Mouse (Mus musculus) hindbrain, postnatal 0 days (tissue): ENCODE results near the gene Tmem132c. TPM values are rescaled to one million over a fixed set of nuclear protein-coding genes. Genes with fewer than 3 reads are reported as not detected.

Experiments used
- ATAC-seq: fragments of 200-750 bp; cut with Nextera tagmentation; 2 replicates; pipeline ENCODE4 v1.8.0; 2017; ENCODE audit warnings: mild to moderate bottlenecking, moderate TSS enrichment, moderate library complexity
- DNase-seq: peaks from one replicate; pipeline ENCODE4 v3.0.0-alpha.2; 2015; ENCODE audit warnings: low spot score
- H3K27ac ChIP-seq: fragments of 300-500 bp; sonication (generic); 2 replicates; pipeline ENCODE4 v1.5.1; 2014; ENCODE audit warnings: mild to moderate bottlenecking
- H3K27me3 ChIP-seq: fragments of 300-500 bp; sonication (generic); 2 replicates; pipeline ENCODE4 v1.6.1; 2014; ENCODE audit warnings: low read length, mixed read lengths; ENCODE audit not compliant: insufficient read depth
- H3K36me3 ChIP-seq: fragments of 300-500 bp; sonication (generic); 2 replicates; pipeline ENCODE4 v1.6.1; 2014; ENCODE audit warnings: low read length, mixed read lengths; ENCODE audit not compliant: insufficient read depth
- H3K4me1 ChIP-seq: fragments of 300-500 bp; sonication (generic); 2 replicates; pipeline ENCODE4 v1.6.1; 2014; ENCODE audit warnings: antibody characterized with exemption, low read length, mixed read lengths; ENCODE audit not compliant: insufficient read depth
- H3K4me2 ChIP-seq: fragments of 300-500 bp; sonication (generic); 2 replicates; pipeline ENCODE4 v1.6.1; 2014; ENCODE audit warnings: low read depth, mild to moderate bottlenecking, low read length, moderate library complexity, mixed read lengths
- H3K4me3 ChIP-seq: fragments of 300-500 bp; sonication (generic); 2 replicates; pipeline ENCODE4 v1.5.1; 2014; ENCODE audit warnings: low read length
- H3K9ac ChIP-seq: fragments of 300-500 bp; sonication (generic); replicated peaks from 2 replicates; pipeline ENCODE4 v1.6.1; 2014; ENCODE audit warnings: mild to moderate bottlenecking, low read length, moderate library complexity, mixed read lengths
- H3K9me3 ChIP-seq: fragments of 300-500 bp; sonication (generic); 2 replicates; pipeline ENCODE4 v1.6.1; 2016; ENCODE audit warnings: low read length, mixed read lengths
- CTCF ChIP-seq: IDR thresholded peaks from 2 replicates; pipeline ENCODE4 v1.5.1; 2016; ENCODE audit warnings: antibody characterized with exemption, control low read depth, low read depth
- WGBS: fragments of 180-500 bp; shearing (Covaris S2); extraction: QIAGEN DNeasy Blood & Tissue Kit; methylation state at CpG from one replicate; pipeline ENCODE4 v1.1.7; 2014; 5-methylcytosine and 5-hydroxymethylcytosine counted together
- polyA plus RNA-seq: library from polyadenylated mRNA; unstranded; fragments of >200 nt; fragmentation: Nextera tagmentation; extraction: Ambion mirVana; gene quantifications from 2 replicates; pipeline ENCODE4 v1.2.1, GENCODE M21; 2015
- total RNA-seq: library from RNA; depleted of rRNA; stranded (reverse); fragments of >200 nt; gene quantifications from 2 replicates; pipeline ENCODE4 v1.2.3, GENCODE M21; 2014

Gene Tmem132c
- total and polyA plus RNA-seq, 2 experiments from 2014 or later, result 12.9 to 46.0 TPM

DNA sequence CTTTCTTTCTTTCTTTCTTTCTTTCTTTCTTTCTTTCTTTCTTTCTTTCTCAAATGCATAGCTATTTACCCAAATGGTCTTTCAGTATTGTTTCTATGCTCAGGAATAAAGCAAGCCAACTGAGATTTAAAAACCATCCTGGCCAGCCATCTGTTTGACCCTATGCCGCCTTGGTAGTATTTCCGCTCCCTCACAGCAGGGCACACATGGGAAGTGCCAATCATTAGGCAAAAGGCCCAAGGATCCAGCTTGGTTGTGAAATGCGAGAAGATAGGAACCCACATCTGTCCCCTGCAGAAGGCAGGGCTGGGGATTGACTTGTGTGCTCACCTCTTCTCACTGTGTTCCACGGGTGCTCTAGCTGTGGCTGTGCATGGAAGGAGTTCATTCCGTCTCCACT lies 64.1 kb downstream of the Tmem132c start:
- WGBS, result 27% methylated on average over 5 of the region's 5 CpGs
- no peak overlapping the region for H3K4me2 ChIP-seq
- no peaks in the 10 kb centered on the region for H3K27me3 ChIP-seq
- no peak for TF ChIP-seq CTCF
- H3K36me3 ChIP-seq, result no peaks in the 10 kb centered on the region
- DNase-seq, result peak; percentile 45
- H3K9ac ChIP-seq, result no peak overlapping the region
- no peaks in the 10 kb centered on the region for H3K9me3 ChIP-seq
- H3K27ac ChIP-seq, result no peak overlapping the region
- ATAC-seq, result no peak
- no peak overlapping the region for H3K4me3 ChIP-seq
- H3K4me1 ChIP-seq, result 0 out of 2 replicates have a peak, but pooled peaks cover 1% of the 10 kb centered on the region

DNA sequence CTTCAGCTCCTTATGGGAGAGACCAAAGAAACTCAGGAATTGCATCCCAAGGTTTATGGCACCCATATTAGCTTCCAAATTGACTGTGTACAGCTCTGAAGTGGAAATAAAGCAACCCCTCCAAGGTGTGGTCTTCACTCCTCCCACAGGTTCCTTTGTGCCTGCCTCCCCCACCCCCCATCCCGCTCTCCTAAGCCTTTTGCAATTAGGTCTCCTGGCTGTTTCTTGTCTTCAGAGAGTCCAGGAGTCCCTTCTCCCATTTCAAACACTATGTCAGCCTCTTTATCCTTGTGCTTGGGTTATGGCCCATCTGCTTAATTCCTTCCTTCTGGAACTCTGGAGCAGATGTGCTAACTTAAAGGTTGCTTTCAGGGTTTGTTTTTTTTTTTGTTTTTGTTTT lies 65.1 kb downstream of the Tmem132c start:
- WGBS, result 65% methylated on average over 1 of the region's 1 CpGs
- 0 out of 2 replicates have a peak, but pooled peaks cover 4% of the 10 kb centered on the region for H3K4me1 ChIP-seq
- no peak for DNase-seq
- H3K9me3 ChIP-seq, result no peaks in the 10 kb centered on the region
- H3K4me2 ChIP-seq, result no peak overlapping the region
- no peak for ATAC-seq
- no peak overlapping the region for H3K27ac ChIP-seq
- no peak overlapping the region for H3K4me3 ChIP-seq
- no peaks in the 10 kb centered on the region for H3K27me3 ChIP-seq
- no peak for TF ChIP-seq CTCF
- no peak overlapping the region for H3K9ac ChIP-seq
- no peaks in the 10 kb centered on the region for H3K36me3 ChIP-seq

DNA sequence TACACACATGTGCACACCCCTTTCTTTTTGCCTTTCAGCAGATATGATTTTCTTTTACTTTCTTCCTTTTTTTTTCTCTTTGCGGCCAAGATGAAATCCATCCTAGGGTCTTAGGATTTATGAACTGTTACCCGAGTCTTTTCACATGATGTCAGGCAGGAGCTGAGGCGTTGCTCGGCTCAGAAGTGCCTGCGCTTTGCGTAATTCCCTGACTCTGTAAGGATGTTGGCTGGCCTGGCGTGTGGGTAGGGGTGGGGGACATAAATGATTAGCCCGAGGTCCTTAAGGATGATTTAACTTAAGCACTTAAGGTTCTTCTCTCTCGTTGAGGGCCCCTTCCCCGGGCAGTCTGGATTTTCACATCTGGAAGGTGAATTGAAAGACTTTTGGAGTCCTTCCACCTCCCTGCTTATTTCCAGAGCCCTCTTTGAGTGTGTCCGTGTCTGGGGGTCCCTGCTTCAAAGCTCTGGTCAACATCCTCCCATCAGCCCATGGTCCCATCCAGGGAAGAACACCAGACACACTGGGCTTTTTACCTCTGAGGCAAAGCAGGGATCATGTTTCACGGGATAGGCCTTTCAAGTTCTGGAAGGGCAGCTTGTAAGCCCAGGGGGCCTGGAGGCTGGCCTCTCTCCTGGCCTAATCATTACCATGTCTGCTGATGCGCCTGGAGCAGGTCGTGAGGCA lies 68.9 kb downstream of the Tmem132c start:
- Histone ChIP-seq H3K27me3 (no peaks in the 10 kb centered on the region), H3K9ac (no peak overlapping the region), H3K4me1 (0 out of 2 replicates have a peak, but pooled peaks cover 4% of the 10 kb centered on the region), H3K27ac (no peak overlapping the region), H3K36me3 (no peaks in the 10 kb centered on the region), H3K4me2 (no peak overlapping the region), H3K4me3 (no peak overlapping the region), H3K9me3 (no peaks in the 10 kb centered on the region)
- no peak for DNase-seq
- no peak for TF ChIP-seq CTCF
- WGBS, result 60% methylated on average over 14 of the region's 14 CpGs
- no peak for ATAC-seq

DNA sequence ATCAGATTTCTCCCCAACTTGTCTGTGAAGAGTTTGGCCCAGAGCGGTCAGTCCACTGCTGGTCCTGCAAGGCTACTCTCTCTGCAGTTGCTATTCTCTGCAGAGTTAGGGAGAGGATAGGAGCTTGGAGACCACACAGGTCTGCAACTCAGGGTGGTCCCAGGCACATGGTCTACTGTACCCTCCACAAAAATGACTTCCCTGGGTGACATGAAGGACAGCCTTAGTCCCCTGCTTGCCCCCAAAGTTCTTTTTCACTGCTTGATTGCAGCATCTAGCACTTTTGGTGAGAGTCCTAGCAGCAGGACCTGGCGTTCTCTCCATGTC lies 69.4 kb downstream of the Tmem132c start:
- no peak overlapping the region for H3K4me2 ChIP-seq
- no peak overlapping the region for H3K4me3 ChIP-seq
- no peak for ATAC-seq
- no peaks in the 10 kb centered on the region for H3K36me3 ChIP-seq
- H3K27me3 ChIP-seq, result no peaks in the 10 kb centered on the region
- no peak overlapping the region for H3K27ac ChIP-seq
- 0 out of 2 replicates have a peak, but pooled peaks cover 4% of the 10 kb centered on the region for H3K4me1 ChIP-seq
- H3K9me3 ChIP-seq, result no peaks in the 10 kb centered on the region
- WGBS, result 83% methylated on average over 2 of the region's 2 CpGs
- no peak overlapping the region for H3K9ac ChIP-seq
- DNase-seq, result no peak
- no peak for TF ChIP-seq CTCF

DNA sequence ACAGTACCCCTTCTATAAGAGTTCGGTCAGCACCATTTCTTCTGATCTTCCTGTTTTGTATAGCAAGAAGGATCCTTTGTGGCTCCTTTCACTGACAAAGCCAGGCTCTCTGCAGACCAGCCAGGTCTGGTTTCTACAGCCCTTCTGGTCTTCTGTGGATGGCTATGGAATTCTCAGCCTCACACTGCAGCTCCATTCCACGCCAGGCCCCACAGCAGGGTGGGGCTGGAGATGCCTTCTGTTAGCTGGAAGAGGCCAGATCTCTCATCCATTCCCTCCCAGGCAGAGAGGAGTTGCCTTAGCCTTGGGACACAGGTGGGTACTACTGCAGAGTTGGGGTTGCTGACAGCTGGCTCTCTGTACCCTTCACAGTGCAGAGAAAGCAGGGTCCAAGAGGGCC lies 72.0 kb downstream of the Tmem132c start:
- H3K27ac ChIP-seq, result no peak overlapping the region
- H3K4me3 ChIP-seq, result no peak overlapping the region
- H3K9me3 ChIP-seq, result no peaks in the 10 kb centered on the region
- H3K27me3 ChIP-seq, result no peaks in the 10 kb centered on the region
- ATAC-seq, result no peak
- DNase-seq, result no peak
- no peak for TF ChIP-seq CTCF
- no peak overlapping the region for H3K9ac ChIP-seq
- H3K4me1 ChIP-seq, result 0 out of 2 replicates have a peak, but pooled peaks cover 4% of the 10 kb centered on the region
- no peak overlapping the region for H3K4me2 ChIP-seq
- no peaks in the 10 kb centered on the region for H3K36me3 ChIP-seq
- whole genome bisulfite sequencing, result 85% methylated on average over 2 of the region's 2 CpGs

DNA sequence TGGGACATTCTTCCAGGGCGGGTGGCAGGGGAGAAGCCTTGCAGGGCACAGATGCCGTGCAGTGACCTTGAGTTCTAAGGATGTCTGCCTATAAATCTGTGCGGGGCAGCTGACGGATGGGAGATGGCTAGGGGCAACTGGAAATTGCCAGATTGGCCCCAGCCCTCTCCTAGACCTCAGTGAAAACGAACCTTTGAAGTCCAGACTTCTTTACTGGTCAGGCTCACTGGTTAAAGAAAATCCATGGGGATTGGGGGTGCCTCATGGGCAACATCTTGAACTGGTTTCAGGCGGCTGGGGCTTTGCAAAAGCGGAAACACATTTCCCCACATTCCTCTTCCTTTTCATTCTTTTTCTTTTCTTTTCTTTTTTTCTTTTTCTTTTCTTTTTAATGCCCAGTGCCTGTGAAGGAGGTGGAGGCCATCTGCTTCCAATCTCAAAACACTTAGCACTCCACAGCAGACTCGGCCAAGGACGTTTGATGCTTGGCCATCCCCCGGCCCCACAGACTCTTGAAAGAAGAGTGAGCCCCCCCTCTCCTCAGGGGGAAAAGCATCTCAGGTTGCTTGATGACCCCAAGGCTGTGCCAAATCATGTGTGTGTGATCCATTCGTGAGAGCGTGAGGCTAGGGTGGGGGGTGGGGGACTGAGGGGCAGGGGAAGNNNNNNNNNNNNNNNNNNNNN lies 77.6 kb downstream of the Tmem132c start:
- Histone ChIP-seq H3K9ac (no peak overlapping the region), H3K4me1 (0 out of 2 replicates have a peak, but pooled peaks cover 3% of the 10 kb centered on the region), H3K27ac (no peak overlapping the region), H3K4me3 (no peak overlapping the region), H3K36me3 (no peaks in the 10 kb centered on the region), H3K4me2 (no peak overlapping the region), H3K9me3 (no peaks in the 10 kb centered on the region), H3K27me3 (no peaks in the 10 kb centered on the region)
- 40% methylated on average over 12 of the region's 12 CpGs for WGBS
- no peak for TF ChIP-seq CTCF
- no peak for DNase-seq
- ATAC-seq, result no peak

DNA sequence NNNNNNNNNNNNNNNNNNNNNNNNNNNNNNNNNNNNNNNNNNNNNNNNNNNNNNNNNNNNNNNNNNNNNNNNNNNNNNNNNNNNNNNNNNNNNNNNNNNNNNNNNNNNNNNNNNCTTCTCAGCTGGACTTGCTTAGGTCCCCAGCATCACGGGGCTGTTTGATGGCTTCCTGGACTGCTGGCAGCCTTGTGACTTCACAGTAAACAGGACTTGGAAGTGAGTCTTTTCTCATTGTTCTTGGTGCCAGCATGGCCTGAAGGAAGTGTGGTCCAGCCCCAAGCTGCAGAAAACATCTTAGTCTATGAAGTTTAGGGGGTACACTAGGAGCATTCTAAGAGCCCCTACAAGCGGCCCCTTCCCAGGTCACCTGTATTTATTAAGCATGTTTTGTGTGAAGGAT lies 83.0 kb downstream of the Tmem132c start:
- TF ChIP-seq CTCF, result no peak
- DNase-seq, result peak; percentile 31
- Histone ChIP-seq H3K9ac (no peak overlapping the region), H3K4me3 (no peak overlapping the region), H3K4me1 (0 out of 2 replicates have a peak, but pooled peaks cover 3% of the 10 kb centered on the region), H3K27me3 (no peaks in the 10 kb centered on the region), H3K4me2 (no peak overlapping the region), H3K27ac (no peak overlapping the region), H3K9me3 (no peaks in the 10 kb centered on the region), H3K36me3 (no peaks in the 10 kb centered on the region)
- WGBS, result 41% methylated on average over 2 of the region's 2 CpGs
- no peak for ATAC-seq
